Mouse (Mus musculus): ENCODE measurements at regions not wholly inside any gene's neighbourhood (a gene's known extent, or its start where the extent isn't known, plus 50 kb on each side); places are given as distances from the start of the nearest gene placed in this dataset.

GRCm38 (mm10) chr6:100094653-100095217, 192.6 kb downstream of the Rybp start:
- H3K27ac ChIP-seq (ENCODE audit: insufficient read depth, low read depth, low read length, poor library complexity, severe bottlenecking) = no peak overlapping the region
- TF ChIP-seq CHD2 (IDR thresholded peaks at IDR 0.05; ENCODE audit: low read depth, low read length) (no peak), HCFC1 (IDR thresholded peaks at IDR 0.05; ENCODE audit: borderline replicate concordance, insufficient read depth, low read length) (no peak), MAFK (IDR thresholded peaks at IDR 0.05; ENCODE audit: insufficient read depth, low read depth, low read length) (no peak)
- in situ Hi-C loops (cut with MboI; ENCODE audit: low sequenced_read_pairs in 2 of 2, unreplicated experiment in 2 of 2) = no loop called here
- no peak for DNase-seq (ENCODE audit: low read depth, low spot score)
- no peaks in the 10 kb centered on the region for H3K36me3 ChIP-seq (ENCODE audit: control insufficient read depth, insufficient read depth, low read length, poor library complexity, severe bottlenecking)
- H3K4me1 ChIP-seq (ENCODE audit: control insufficient read depth in 2 of 2, insufficient read depth in 2 of 2, low read length in 2 of 2, poor library complexity in 1 of 2) = no peaks in the 10 kb centered on the region
- H3K4me3 ChIP-seq (ENCODE audit: insufficient read depth in 1 of 2, low read depth in 1 of 2, low read length in 2 of 2, poor library complexity in 1 of 2, severe bottlenecking in 1 of 2) = no peak overlapping the region
- no peaks in the 10 kb centered on the region for H3K9me3 ChIP-seq (ENCODE audit: control insufficient read depth, insufficient read depth, low read depth, low read length)
- H3K9ac ChIP-seq (ENCODE audit: insufficient read depth, low read depth, low read length, poor library complexity, severe bottlenecking) = no peak overlapping the region

- no peak overlapping the region for H3K27ac ChIP-seq (ENCODE audit: insufficient read depth, low read depth, low read length, poor library complexity, severe bottlenecking)
- no peak overlapping the region for H3K9ac ChIP-seq (ENCODE audit: insufficient read depth, low read depth, low read length, poor library complexity, severe bottlenecking)
- no peaks in the 10 kb centered on the region for H3K4me1 ChIP-seq (ENCODE audit: control insufficient read depth in 2 of 2, insufficient read depth in 2 of 2, low read length in 2 of 2, poor library complexity in 1 of 2)
- in situ Hi-C loops (cut with MboI; ENCODE audit: low sequenced_read_pairs in 2 of 2, unreplicated experiment in 2 of 2) = no loop called here
- no peaks in the 10 kb centered on the region for H3K9me3 ChIP-seq (ENCODE audit: control insufficient read depth, insufficient read depth, low read depth, low read length)
- TF ChIP-seq HCFC1 (IDR thresholded peaks at IDR 0.05; ENCODE audit: borderline replicate concordance, insufficient read depth, low read length) (no peak), ZC3H11A (IDR thresholded peaks at IDR 0.05; ENCODE audit: borderline replicate concordance, low read depth, low read length) (no peak)
- H3K4me3 ChIP-seq (ENCODE audit: insufficient read depth in 1 of 2, low read depth in 1 of 2, low read length in 2 of 2, poor library complexity in 1 of 2, severe bottlenecking in 1 of 2) = no peak overlapping the region
- DNase-seq (ENCODE audit: low read depth, low spot score) = no peak
- no peaks in the 10 kb centered on the region for H3K36me3 ChIP-seq (ENCODE audit: control insufficient read depth, insufficient read depth, low read length, poor library complexity, severe bottlenecking)
Observed at GRCm38 (mm10) chr6:100092870-100093269, 194.4 kb downstream of the Rybp start.

GRCm38 (mm10) chr6:100091815-100092214, 195.5 kb downstream of the Rybp start:
- H3K4me1 ChIP-seq (ENCODE audit: control insufficient read depth in 2 of 2, insufficient read depth in 2 of 2, low read length in 2 of 2, poor library complexity in 1 of 2) = no peaks in the 10 kb centered on the region
- DNase-seq (ENCODE audit: low read depth, low spot score) = no peak
- H3K36me3 ChIP-seq (ENCODE audit: control insufficient read depth, insufficient read depth, low read length, poor library complexity, severe bottlenecking) = no peaks in the 10 kb centered on the region
- in situ Hi-C loops (cut with MboI; ENCODE audit: low sequenced_read_pairs in 2 of 2, unreplicated experiment in 2 of 2) = no loop called here
- TF ChIP-seq HCFC1 (IDR thresholded peaks at IDR 0.05; ENCODE audit: borderline replicate concordance, insufficient read depth, low read length) = no peak
- TF ChIP-seq ZNF384 (IDR thresholded peaks at IDR 0.05; ENCODE audit: low read depth, low read length) = no peak
- no peak for TF ChIP-seq ZC3H11A (IDR thresholded peaks at IDR 0.05; ENCODE audit: borderline replicate concordance, low read depth, low read length)
- no peak overlapping the region for H3K27ac ChIP-seq (ENCODE audit: insufficient read depth, low read depth, low read length, poor library complexity, severe bottlenecking)
- no peak overlapping the region for H3K4me3 ChIP-seq (ENCODE audit: insufficient read depth in 1 of 2, low read depth in 1 of 2, low read length in 2 of 2, poor library complexity in 1 of 2, severe bottlenecking in 1 of 2)
- H3K9me3 ChIP-seq (ENCODE audit: control insufficient read depth, insufficient read depth, low read depth, low read length) = no peaks in the 10 kb centered on the region
- H3K9ac ChIP-seq (ENCODE audit: insufficient read depth, low read depth, low read length, poor library complexity, severe bottlenecking) = no peak overlapping the region

GRCm38 (mm10) chr6:100088576-100088975, 198.7 kb downstream of the Rybp start:
- H3K9me3 ChIP-seq (ENCODE audit: control insufficient read depth, insufficient read depth, low read depth, low read length) = no peaks in the 10 kb centered on the region
- no peak for DNase-seq (ENCODE audit: low read depth, low spot score)
- H3K4me1 ChIP-seq (ENCODE audit: control insufficient read depth in 2 of 2, insufficient read depth in 2 of 2, low read length in 2 of 2, poor library complexity in 1 of 2) = 0 out of 4 replicates have a peak, but pooled peaks cover 0 to 2% of the 10 kb centered on the region in 2 experiments
- H3K9ac ChIP-seq (ENCODE audit: insufficient read depth, low read depth, low read length, poor library complexity, severe bottlenecking) = no peak overlapping the region
- H3K27ac ChIP-seq (ENCODE audit: insufficient read depth, low read depth, low read length, poor library complexity, severe bottlenecking) = no peak overlapping the region
- no peaks in the 10 kb centered on the region for H3K36me3 ChIP-seq (ENCODE audit: control insufficient read depth, insufficient read depth, low read length, poor library complexity, severe bottlenecking)
- TF ChIP-seq MAFK (IDR thresholded peaks at IDR 0.05; ENCODE audit: insufficient read depth, low read depth, low read length) = no peak
- no peak for TF ChIP-seq CHD2 (IDR thresholded peaks at IDR 0.05; ENCODE audit: low read depth, low read length)
- TF ChIP-seq ZC3H11A (IDR thresholded peaks at IDR 0.05; ENCODE audit: borderline replicate concordance, low read depth, low read length) = no peak
- no peak for TF ChIP-seq ZNF384 (IDR thresholded peaks at IDR 0.05; ENCODE audit: low read depth, low read length)
- no peak for TF ChIP-seq HCFC1 (IDR thresholded peaks at IDR 0.05; ENCODE audit: borderline replicate concordance, insufficient read depth, low read length)
- in situ Hi-C loops (cut with MboI; ENCODE audit: low sequenced_read_pairs in 2 of 2, unreplicated experiment in 2 of 2) = no loop called here
- H3K4me3 ChIP-seq (ENCODE audit: insufficient read depth in 1 of 2, low read depth in 1 of 2, low read length in 2 of 2, poor library complexity in 1 of 2, severe bottlenecking in 1 of 2) = no peak overlapping the region

- Histone ChIP-seq H3K4me3 (ENCODE audit: insufficient read depth in 1 of 2, low read depth in 1 of 2, low read length in 2 of 2, poor library complexity in 1 of 2, severe bottlenecking in 1 of 2) (no peak overlapping the region), H3K36me3 (ENCODE audit: control insufficient read depth, insufficient read depth, low read length, poor library complexity, severe bottlenecking) (no peaks in the 10 kb centered on the region), H3K9me3 (ENCODE audit: control insufficient read depth, insufficient read depth, low read depth, low read length) (no peaks in the 10 kb centered on the region), H3K4me1 (ENCODE audit: control insufficient read depth in 2 of 2, insufficient read depth in 2 of 2, low read length in 2 of 2, poor library complexity in 1 of 2) (0 out of 4 replicates have a peak, but pooled peaks cover 0 to 2% of the 10 kb centered on the region in 2 experiments), H3K27ac (ENCODE audit: insufficient read depth, low read depth, low read length, poor library complexity, severe bottlenecking) (no peak overlapping the region), H3K9ac (ENCODE audit: insufficient read depth, low read depth, low read length, poor library complexity, severe bottlenecking) (no peak overlapping the region)
- TF ChIP-seq ZC3H11A (IDR thresholded peaks at IDR 0.05; ENCODE audit: borderline replicate concordance, low read depth, low read length) (no peak), MAFK (IDR thresholded peaks at IDR 0.05; ENCODE audit: insufficient read depth, low read depth, low read length) (no peak), ZNF384 (IDR thresholded peaks at IDR 0.05; ENCODE audit: low read depth, low read length) (no peak), CHD2 (IDR thresholded peaks at IDR 0.05; ENCODE audit: low read depth, low read length) (no peak), HCFC1 (IDR thresholded peaks at IDR 0.05; ENCODE audit: borderline replicate concordance, insufficient read depth, low read length) (no peak)
- no peak for DNase-seq (ENCODE audit: low read depth, low spot score)
- in situ Hi-C loops (cut with MboI; ENCODE audit: low sequenced_read_pairs in 2 of 2, unreplicated experiment in 2 of 2) = no loop called here
Observed at GRCm38 (mm10) chr6:100086807-100087206, 200.5 kb downstream of the Rybp start.
